Mouse (Mus musculus): ENCODE data around the gene Pias4. TPM values are rescaled to one million over a fixed set of nuclear protein-coding genes. Genes with fewer than 3 reads are reported as not detected.

Pias4 gene
- polyA plus RNA-seq, 2 experiments from 2014 or later, result 17.1 to 20.0 TPM

DNA sequence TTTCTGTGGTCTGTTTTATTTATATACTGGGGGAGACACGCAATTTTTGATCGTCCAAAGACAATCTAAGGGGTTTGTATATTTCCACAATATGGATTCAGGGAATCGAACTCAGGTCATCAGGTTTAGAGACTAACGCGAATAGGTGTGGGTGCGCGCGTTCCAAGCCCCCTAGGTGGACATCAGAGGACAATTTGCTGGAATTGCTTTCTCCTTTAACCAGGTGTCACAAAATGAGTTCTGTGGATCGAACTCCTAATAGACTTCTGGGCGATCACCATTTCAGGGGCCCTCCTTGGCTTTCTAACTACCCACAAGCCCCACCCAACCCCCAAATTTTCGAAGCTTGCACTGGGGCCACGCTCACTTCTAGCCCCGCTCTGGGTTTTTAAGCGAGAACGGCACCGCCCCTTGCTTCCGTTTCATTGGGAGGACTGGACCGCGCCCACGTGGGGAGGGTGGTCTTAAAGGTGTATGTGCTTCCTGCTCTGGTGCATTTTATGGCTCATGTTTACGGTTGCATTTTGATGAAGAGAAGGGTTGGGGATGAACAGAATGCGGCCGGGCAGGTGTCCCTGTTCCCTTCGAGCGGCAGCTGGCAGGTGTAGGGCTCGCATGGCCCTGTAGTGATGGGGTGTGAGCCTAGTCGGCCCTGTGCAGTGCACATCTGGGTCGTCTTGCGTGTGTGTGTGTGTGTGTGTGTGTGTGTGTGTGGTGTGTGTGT is 960 bp upstream of the Pias4 start:
- ATAC-seq, result peak; percentile 45

DNA sequence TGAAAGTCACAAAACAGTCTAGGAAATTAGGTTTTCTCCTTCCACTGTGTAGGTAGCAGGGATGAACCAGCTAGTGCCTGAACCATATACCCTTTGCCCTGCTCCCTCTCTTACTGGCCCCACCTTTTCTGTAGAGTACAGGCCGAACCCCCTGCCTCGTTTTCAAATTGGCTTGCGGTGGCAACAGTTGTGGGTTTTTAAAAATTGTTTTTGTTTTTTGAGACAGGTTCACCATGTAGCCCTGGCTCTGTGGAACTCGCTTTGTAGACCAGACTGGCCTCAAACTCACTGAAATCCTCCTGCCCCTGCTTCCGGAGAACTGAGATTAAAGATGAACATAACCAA is 336 bp upstream of the Pias4 start:
- ATAC-seq, result peak; percentile 22

GRCm38 (mm10) chr10:81165118-81165517 is 2.6 kb downstream of the Pias4 start:
- ATAC-seq, result no peak

- no peak for ATAC-seq
Measured at GRCm38 (mm10) chr10:81162318-81162652, 5.4 kb downstream of the Pias4 start.

DNA sequence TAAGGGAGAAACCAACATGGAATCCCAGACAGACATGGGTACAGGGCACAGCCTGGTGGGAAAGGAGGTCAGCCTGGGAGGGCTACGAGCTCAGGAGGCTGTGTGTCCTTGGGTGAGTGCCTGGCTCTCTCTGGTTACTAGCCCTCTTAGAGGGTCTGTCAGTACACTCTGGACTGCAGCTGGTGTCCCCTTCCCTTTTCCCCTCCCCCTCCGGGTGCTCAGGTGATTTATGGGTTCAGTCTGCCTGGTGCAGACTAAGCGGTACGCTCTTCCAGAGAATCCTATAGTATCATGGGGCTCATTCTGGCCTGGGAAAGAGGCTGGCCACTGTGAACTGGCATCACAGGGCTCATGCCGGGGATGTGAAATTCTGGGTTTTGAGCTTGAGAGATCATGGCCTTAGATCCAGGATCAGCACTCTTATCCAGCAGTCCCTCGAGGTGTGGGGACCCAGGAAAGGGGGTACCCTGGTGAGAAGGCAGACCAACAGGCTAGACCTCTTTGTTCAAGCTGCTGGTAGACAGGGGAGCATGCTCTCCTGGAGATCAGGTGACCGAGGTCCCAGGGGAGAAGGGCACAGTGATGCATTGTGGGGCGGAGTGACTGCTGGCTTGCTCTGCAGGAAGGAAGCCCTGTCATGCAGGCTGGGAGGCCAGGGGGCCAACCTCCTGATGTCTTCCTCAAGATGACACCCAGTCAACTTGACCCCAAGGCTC is 6.0 kb downstream of the Pias4 start:
- no peak for ATAC-seq

DNA sequence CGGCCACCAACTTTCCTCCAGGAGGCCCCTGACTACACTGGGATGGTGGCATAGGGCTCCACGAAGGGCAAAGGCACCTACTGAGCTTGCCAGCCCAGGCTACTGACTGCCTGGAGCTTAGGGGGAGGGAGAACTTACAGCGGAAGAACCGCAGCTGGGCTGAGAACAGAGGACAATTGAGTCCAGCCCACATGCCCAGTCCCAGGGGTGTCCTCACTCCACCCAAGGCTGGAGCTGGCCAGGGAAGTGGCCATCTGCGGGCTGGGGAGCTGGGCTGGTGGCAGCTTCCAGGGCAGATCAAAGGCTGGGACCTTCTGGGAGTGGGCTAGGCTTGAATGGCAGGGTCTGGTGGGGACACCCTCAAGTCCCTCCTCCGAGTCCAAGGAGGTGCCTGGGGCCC is 13.0 kb downstream of the Pias4 start:
- no peak for ATAC-seq

GRCm38 (mm10) chr10:81154313-81154712 is 13.4 kb downstream of the Pias4 start:
- ATAC-seq, result no peak

GRCm38 (mm10) chr10:81152609-81153008 is 15.1 kb downstream of the Pias4 start:
- ATAC-seq, result no peak

DNA sequence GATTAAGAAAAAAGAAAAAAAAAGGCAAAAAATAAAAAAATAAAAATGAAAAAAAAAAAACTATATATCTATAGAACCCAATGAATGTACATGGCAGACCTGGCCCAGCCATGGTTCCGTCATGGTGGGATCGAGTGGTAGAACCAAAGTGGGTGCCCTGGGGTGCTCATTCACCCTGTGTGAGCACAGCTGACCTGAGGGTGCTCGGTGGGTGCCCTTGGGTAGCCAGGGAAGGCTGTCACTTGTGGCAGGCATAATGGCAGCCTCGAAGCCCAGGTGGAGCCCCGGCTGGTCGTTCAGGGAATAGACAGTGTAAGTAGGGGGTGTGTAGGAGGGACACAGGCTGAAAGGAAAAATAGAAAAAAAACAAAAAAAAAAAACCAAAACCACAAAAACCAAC is 16.5 kb downstream of the Pias4 start:
- ATAC-seq, result no peak

DNA sequence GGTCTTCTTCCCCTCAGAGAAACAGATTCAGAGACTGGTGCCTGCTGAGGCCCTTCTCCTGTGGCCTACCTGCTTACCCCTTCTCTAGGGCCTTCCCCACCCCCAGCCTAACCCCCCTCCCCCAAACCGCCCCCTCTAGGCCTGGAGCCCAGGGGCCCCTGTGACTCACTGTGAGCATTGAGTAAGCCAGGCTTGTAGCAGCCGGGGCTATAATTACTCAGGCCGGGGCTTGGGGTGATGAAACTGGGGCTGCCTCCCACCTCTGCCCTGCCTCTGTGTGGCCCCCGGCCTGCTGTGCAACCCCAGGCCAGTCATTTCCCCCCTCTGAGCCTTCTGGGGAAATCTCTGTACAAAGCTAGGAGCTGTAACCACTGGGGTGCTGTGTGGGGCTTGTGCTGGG is 21.4 kb downstream of the Pias4 start:
- no peak for ATAC-seq

GRCm38 (mm10) chr10:81145778-81146177 is 21.9 kb downstream of the Pias4 start:
- ATAC-seq, result no peak

GRCm38 (mm10) chr10:81145307-81145706 is 22.4 kb downstream of the Pias4 start:
- no peak for ATAC-seq

DNA sequence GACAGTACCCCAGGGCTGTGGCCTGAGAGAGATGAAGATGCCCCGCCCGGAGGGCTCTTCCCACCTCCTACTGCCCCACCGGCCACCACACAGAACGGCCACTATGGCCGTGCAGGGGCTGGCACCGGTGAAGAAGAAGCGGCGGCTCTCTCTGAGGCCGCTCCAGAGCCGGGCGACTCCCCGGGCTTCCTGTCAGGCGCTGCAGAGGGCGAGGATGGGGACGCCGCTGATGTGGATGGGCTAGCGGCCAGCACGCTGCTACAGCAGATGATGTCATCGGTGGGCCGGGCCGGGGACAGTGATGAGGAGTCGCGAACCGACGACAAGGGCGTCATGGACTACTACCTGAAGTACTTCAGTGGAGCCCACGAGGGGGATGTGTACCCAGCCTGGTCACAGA is 23.1 kb downstream of the Pias4 start:
- no peak for ATAC-seq

DNA sequence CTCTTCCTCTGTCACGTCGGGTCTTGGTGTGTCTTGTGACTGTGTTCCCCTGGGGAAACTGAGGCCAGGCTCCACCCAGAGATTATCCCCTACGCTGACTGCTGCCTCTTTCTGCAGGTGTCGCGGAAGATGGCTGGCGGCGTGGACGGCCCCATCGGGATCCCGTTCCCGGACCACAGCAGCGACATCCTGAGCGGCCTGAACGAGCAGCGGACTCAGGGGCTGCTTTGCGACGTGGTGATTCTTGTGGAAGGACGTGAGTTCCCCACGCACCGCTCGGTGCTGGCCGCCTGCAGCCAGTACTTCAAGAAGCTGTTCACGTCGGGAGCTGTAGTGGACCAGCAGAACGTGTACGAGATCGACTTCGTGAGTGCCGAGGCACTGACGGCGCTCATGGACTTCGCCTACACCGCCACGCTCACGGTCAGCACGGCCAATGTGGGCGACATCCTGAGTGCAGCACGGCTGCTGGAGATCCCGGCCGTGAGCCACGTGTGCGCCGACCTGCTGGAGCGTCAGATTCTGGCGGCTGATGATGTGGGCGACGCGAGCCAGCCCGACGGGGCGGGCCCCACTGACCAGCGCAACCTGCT is 23.8 kb downstream of the Pias4 start:
- ATAC-seq, result no peak

DNA sequence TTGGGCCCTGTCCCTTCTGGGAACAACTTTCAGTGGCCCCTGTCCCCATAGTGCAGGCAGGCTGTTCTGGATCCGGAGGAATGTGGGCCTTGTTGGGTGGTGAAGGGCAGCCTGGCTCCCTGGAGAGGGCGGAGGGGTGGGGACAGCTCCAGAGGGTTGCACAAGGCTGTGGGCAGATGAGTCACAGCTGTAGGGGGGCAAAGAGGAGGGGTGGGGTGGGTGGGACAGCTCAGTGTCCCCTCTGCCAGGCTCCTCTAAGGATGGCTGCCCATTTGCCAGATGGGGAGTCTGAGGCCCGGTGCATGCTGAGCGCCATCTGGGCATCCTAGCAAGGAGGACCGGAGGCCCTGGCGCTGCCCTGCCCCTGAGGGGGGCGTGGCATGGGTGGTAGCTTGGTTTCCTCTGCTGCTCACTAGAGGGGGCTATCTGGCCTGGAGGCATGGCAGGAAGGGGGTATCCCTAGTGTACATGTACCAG is 24.5 kb downstream of the Pias4 start:
- no peak for ATAC-seq

DNA sequence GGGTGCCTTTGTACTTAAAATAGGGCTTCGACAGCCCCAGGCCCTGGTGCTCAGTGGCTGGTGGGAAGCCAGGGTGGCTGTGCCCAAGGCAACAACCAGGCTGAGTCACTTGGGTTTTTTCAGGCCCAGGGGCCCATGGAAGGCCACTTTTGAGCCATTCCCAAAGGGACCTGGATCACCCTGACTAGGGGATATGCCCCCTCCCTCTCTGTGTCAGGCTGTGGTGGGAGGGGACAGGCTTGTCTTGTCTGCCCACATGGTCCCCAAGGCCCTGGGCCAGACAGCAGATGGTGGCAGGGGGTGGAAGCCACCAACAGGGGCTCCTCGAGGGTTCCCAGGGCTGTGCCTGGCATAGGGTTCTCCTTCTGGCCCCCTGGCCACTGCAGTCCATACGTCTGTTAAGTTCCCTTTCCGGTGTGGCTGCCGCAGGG is 25.2 kb downstream of the Pias4 start:
- no peak for ATAC-seq

DNA sequence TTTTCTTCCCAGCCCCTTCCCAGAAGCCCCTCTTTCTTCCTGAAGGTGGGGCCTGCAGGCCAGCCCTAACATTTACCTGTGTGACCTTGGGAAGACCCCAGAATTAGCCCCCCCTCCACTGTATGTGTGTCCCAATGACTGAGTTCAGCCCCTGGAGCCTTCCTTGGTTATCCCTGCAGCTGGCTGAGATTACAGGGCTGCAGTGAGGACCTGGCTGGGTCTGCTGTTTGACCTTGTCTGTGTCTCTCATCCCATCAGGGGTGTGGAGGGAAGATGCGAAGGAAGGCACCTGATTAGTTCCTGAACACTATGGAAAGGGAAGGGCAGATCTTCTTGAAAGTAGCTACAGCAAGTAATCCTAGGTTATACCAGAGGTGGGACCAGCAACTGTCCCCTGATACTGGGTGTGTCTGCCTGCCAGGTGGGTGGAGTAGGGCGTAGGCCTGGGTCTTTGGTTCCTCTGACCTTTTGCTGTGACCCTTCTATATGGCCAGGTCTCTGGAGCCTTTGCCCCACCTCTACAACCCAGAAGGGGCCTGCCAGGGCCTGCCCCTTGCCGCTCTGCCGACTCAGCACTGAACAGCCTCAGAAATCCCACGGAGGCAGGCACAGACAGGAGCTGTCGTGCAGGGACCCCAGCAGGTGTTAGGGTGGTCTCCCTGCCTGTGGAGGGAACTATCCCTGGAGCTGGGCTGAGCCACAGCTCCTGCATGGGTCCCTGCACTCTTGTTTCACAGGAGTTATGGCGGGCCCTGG is 26.1 kb downstream of the Pias4 start:
- no peak for ATAC-seq

- ATAC-seq, result no peak
Measured at GRCm38 (mm10) chr10:81140717-81141454, 26.8 kb downstream of the Pias4 start.

DNA sequence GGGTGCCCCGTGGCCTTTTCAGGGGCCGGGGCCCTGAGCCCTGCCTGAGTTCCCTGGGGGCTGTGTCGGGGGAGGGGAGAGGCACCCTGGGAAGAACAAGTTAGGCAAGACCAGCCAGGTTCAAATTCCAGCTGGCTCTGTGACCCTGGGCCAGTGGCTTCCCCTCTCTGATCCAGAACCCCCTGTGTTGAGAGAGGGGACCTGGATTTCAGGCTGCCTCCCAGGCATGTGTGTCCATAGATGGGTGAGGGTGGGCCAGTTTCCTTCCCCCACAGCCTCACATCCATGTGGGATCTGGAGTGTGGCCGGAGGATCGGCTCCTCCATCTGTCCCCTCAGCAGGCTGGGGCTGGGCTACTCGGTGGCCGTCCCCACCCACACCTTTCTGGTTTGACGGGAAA is 27.7 kb downstream of the Pias4 start:
- ATAC-seq, result no peak

GRCm38 (mm10) chr10:81139529-81139846 is 28.2 kb downstream of the Pias4 start:
- ATAC-seq, result no peak

- no peak for ATAC-seq
Measured at GRCm38 (mm10) chr10:81138821-81139528, 28.7 kb downstream of the Pias4 start.

Measured in CD4-positive, CD25-positive, alpha-beta regulatory T cell, adult 4 months (primary cell).